Mouse (Mus musculus) G1E (cell line): ENCODE measurements at regions not wholly inside any gene's neighbourhood (a gene's known extent, or its start where the extent isn't known, plus 50 kb on each side); places are given as distances from the start of the nearest gene placed in this dataset.

Experiments
- CTCF ChIP-seq: IDR thresholded peaks from 2 replicates; pipeline ENCODE4 v1.5.1; 2012; ENCODE audit warnings: low read depth, low read length, inconsistent platforms, mixed read lengths
- GATA1 ChIP-seq: IDR thresholded peaks from 2 replicates; pipeline ENCODE4 v1.6.1; 2012; ENCODE audit warnings: borderline replicate concordance, low read length, inconsistent platforms, mixed read lengths
- POLR2AphosphoS5 ChIP-seq: IDR thresholded peaks from 2 replicates; pipeline ENCODE4 v1.6.1; 2012; ENCODE audit warnings: low read depth, low read length, inconsistent platforms; ENCODE audit not compliant: insufficient replicate concordance
- TAL1 ChIP-seq: conservative IDR thresholded peaks from 2 replicates; pipeline ENCODE4 v1.6.1; 2012; ENCODE audit warnings: low read depth, low read length, inconsistent platforms, mixed read lengths

DNA sequence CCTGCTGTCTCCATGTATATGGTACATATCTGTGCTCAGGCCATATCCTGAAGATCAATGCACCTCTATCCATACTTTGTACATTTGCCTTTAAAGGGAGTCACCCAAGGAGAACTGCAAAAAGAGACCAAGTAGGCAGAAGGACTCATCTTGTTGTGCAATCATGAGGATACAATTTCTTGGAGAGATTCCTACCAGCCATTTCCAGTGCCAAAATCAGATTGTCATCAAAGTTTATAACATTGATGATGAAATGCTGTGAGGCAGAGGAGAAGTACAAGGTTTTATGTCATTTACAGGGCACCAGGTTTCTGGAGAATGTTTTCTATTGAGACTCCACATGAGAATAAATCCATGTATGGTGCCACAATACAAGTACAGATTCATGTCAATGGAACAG lies 229.5 kb downstream of the Snca start:
- TF ChIP-seq CTCF (no peak), TAL1 (no peak), GATA1 (no peak), POLR2AphosphoS5 (no peak)
